Mouse (Mus musculus) heart, embryonic 10.5 days (tissue): ENCODE data around the gene Igfbp7. TPM values are rescaled to one million over a fixed set of nuclear protein-coding genes. Genes with fewer than 3 reads are reported as not detected.

Experiments used
- DNase-seq: peaks from one replicate; pipeline ENCODE4 v3.0.0-alpha.2; 2017; ENCODE audit warnings: low spot score
- H3K27ac ChIP-seq: fragments of 300-500 bp; sonication (generic); 2 replicates; pipeline ENCODE4 v1.5.1; 2016; ENCODE audit warnings: mild to moderate bottlenecking
- H3K27me3 ChIP-seq: fragments of 300-500 bp; sonication (generic); 2 replicates; pipeline ENCODE4 v1.6.1; 2016; ENCODE audit warnings: mild to moderate bottlenecking; ENCODE audit not compliant: poor library complexity, insufficient read depth, severe bottlenecking
- H3K36me3 ChIP-seq: fragments of 300-500 bp; sonication (generic); 2 replicates; pipeline ENCODE4 v1.6.1; 2016; ENCODE audit warnings: mild to moderate bottlenecking, moderate library complexity
- H3K4me1 ChIP-seq: fragments of 300-500 bp; sonication (generic); 2 replicates; pipeline ENCODE4 v1.6.1; 2016; ENCODE audit warnings: mild to moderate bottlenecking
- H3K4me3 ChIP-seq: fragments of 300-500 bp; sonication (generic); 2 replicates; pipeline ENCODE4 v1.5.1; 2016; ENCODE audit warnings: mild to moderate bottlenecking, moderate library complexity
- H3K9me3 ChIP-seq: fragments of 300-500 bp; sonication (generic); 2 replicates; pipeline ENCODE4 v1.6.1; 2016; ENCODE audit warnings: mild to moderate bottlenecking, moderate library complexity
- WGBS: fragments of 180-500 bp; shearing (Covaris S2); methylation state at CpG from one replicate; pipeline ENCODE4 v1.1.7; 2016; 5-methylcytosine and 5-hydroxymethylcytosine counted together
- polyA plus RNA-seq: library from polyadenylated mRNA; unstranded; fragments of >200 nt; fragmentation: Nextera tagmentation; extraction: Ambion mirVana; gene quantifications from 2 replicates; pipeline ENCODE4 v1.2.1, GENCODE M21; 2016

The Igfbp7 gene
- 16.6 and 25.7 TPM in 2 replicates for polyA plus RNA-seq

DNA sequence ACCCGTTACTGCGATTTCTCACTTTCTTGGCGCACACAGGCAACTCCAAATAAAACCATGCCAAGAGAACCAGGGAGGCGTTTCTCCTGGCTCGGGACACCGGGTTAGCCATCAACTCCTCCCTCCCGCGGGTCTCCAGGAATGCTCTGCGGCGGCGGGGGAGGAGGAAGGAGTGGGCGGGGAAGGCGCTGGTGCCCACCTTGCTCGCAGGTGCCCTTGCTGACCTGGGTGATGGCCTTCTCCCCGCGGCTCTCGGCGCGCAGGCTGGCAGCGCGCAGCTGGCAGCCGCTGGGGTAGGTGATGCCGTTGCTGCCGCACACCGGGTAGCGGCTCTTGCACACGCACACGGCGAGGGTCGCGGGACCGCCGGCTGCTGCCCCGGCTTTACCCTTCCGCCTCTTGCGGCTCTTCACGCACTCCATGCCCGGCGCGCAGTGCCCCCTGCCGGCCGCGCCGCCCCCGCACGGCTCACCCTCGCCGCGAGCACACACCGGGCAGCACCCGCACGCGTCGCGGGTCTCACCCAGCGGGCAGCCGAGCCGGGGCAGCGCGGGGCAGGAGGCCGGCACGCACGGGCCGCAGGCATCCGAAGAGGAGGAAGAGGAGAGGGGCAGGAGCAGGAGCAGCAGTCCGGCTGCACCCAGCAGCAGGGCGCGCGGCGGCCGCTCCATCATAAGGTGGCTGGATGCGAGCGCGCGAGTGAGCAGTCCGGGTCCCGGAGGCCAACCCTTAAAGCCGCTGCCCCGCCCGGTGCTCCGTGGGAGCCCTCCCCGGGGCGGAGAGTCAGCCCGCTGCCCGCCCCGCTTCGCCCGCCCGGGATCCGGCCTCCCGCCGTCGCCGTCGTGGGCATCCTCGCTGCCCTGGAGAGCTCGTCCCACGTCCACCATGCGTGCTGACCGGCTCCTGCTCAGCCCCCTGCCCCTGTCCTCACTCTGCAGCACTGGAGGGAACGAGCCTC lies at the start of gene Igfbp7:
Gene Igfbp7 (minus strand): TSS at position 701 of the 958 bp plus-strand sequence.
- DNase-seq = peak; percentile 79
- Histone ChIP-seq H3K9me3 (no peaks in the 10 kb centered on the region), H3K36me3 (no peaks in the 10 kb centered on the region), H3K4me1 (0 out of 2 replicates have a peak, but pooled peaks cover 12% of the 10 kb centered on the region), H3K4me3 (peak within 1 kb of the TSS; percentile 74), H3K27me3 (peaks cover 48% of the 10 kb centered on the region), H3K27ac (peak within 1 kb of the TSS; percentile 77)
- WGBS = 5% methylated on average over 93 of the region's 101 CpGs

DNA sequence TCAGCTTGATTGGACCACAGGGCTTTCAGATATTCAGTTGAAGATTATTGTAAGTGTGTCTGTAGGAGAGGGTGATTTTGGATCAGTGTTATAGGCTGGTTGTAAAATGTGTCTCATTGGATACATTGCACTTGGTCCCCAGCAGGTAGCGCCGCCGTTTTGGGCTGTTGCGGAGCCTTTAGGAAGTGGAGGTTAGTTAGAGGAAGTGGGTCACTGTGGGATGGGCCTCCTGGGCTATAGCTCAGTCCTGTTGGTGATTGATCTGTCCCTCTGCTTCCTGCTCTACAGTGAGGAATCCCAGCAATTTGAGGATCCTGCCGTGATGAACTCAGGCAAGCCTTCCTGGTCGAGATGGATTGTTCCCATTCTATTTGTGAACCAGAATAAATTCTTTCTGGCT lies 44.3 kb upstream of the Igfbp7 start:
- 69% methylated on average over 6 of the region's 6 CpGs for WGBS
- no peaks in the 10 kb centered on the region for H3K9me3 ChIP-seq
- no peaks in the 10 kb centered on the region for H3K4me1 ChIP-seq
- no peak overlapping the region for H3K4me3 ChIP-seq
- no peak overlapping the region for H3K27ac ChIP-seq
- no peak for DNase-seq
- H3K36me3 ChIP-seq = no peaks in the 10 kb centered on the region
- no peaks in the 10 kb centered on the region for H3K27me3 ChIP-seq

DNA sequence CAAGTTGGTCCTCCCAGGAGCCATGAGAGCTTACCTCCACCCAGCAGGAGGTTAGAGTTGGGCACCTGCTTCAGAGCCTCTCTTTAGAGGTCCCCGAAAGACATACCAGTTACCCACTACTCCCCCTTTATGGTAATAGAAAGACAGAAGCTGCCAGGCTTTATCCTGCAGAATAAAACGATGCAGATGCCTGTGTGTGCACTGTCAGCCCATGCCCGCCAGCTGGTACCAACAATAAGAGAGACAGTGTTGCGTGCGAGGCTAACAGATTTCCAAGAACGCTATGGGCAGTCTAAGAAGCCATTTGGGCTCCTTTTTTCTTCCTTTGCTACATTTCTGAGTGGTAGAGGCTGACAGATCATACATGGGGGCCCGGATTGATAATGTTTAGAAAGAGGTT lies 41.7 kb upstream of the Igfbp7 start:
- Histone ChIP-seq H3K36me3 (no peaks in the 10 kb centered on the region), H3K4me3 (no peak overlapping the region), H3K9me3 (no peaks in the 10 kb centered on the region), H3K4me1 (no peaks in the 10 kb centered on the region), H3K27me3 (no peaks in the 10 kb centered on the region), H3K27ac (no peak overlapping the region)
- DNase-seq = no peak
- 84% methylated on average over 7 of the region's 7 CpGs for WGBS

DNA sequence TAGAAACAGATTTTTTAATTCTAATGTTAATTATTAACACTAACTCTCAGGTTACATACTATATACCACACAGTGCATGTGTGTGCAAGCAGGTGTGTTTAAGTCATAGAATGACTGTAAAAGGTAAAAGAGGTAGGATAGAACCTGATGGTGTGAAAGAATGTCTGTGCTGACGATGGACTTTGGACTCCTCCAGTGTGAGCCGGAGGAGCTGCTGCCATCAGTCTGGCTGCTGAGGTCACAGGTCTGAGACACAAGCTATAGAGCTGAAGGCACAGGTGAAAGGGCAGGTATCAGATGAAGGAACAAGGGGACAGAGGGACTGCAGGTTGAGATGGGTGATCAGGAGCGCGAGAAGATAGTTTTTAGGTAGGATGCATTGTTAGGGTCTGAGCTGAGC lies 37.6 kb upstream of the Igfbp7 start:
- Histone ChIP-seq H3K36me3 (no peaks in the 10 kb centered on the region), H3K27me3 (no peaks in the 10 kb centered on the region), H3K4me3 (no peak overlapping the region), H3K27ac (no peak overlapping the region), H3K4me1 (no peaks in the 10 kb centered on the region), H3K9me3 (no peaks in the 10 kb centered on the region)
- 87% methylated on average over 4 of the region's 4 CpGs for WGBS
- no peak for DNase-seq

DNA sequence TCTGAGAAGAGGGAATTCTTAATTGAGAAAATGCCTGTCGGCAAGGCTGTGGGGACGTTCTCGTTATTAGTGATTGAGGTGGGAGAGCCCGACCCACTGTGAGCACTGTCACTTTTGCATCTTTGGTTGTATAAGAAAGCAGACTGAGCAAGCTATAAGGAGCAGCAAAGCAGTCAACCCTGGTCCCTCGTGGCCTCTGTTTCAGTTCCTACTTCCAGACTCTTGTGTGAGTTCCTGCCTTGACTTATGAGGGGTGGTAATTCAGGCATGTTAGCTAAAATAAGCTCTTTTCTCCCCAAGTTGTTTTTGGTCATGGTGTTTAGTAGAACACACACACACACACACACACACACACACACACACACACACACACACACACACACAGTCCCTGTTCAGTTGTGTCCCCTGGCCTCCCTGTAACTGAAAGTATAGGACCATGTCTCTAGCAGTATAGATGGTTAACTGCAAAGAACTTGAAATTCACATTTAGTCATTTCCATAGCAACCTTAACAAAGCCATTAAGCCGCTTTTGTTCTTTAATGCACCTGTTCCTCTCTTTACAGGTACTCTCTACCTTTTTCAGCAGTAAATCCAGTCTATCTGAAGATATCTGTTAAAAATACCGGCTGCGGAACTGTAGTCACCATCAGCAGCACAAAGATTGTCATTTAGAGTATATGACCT lies 36.2 kb upstream of the Igfbp7 start:
- 83% methylated on average over 8 of the region's 8 CpGs for WGBS
- Histone ChIP-seq H3K36me3 (no peaks in the 10 kb centered on the region), H3K27me3 (no peaks in the 10 kb centered on the region), H3K9me3 (no peaks in the 10 kb centered on the region), H3K27ac (no peak overlapping the region), H3K4me3 (no peak overlapping the region), H3K4me1 (no peaks in the 10 kb centered on the region)
- no peak for DNase-seq

DNA sequence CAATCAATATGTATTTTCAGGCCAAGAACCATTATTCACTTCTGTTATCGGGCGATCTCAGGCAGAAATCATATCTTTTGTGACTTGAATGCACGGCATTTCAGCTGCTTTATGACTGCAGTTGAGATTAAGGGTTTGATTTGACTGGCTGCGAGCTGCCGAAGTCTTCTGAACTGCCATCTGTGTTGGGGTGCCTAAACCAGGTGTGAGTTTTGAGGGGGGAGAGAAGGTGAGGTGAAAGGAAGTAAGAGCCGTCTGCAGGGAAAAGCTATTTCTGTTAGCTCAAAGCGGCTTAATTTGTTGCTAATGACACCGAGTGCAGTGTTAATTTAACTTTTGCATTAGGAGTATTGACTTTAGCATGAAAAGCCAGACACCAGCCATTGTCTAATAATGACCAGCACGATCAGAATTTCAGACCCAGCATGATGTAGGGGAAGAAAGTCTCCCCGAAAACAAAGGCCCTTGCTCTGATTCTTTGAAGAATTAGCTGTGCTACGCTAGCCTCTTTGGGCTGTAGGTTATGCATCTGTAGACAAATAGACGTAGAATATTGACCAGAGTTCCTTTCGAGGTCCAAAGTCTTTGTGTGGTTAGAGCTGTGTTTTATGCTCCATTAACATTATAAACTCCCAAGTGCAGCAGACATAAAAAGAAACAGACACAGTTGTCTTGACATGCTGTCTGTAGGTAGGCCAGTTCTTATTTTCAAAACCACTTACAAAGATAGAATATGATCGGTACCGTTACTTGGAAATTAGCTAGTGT lies 35.2 kb upstream of the Igfbp7 start:
- H3K27me3 ChIP-seq = no peaks in the 10 kb centered on the region
- H3K4me1 ChIP-seq = no peaks in the 10 kb centered on the region
- no peaks in the 10 kb centered on the region for H3K36me3 ChIP-seq
- no peaks in the 10 kb centered on the region for H3K9me3 ChIP-seq
- 83% methylated on average over 15 of the region's 15 CpGs for WGBS
- no peak overlapping the region for H3K27ac ChIP-seq
- no peak overlapping the region for H3K4me3 ChIP-seq
- DNase-seq = no peak

DNA sequence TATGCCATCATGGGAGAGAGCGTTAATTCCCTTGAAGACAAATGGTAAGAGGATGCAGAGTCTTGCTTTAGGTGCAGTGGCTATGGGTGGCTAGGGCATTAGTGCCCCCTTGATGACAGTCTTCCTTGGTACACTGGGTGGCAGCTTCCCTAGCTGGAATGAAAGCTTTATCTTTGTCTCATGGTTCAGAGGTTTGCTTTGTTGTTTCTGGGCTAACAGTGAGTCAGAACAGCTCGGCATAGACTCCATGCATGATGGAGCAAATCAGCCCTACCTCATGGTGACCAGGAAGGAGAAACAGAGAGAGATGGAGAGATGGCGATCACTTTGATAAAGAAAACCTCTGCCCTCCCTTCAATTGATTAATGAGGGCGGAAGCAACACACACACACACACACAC lies 28.5 kb upstream of the Igfbp7 start:
- Histone ChIP-seq H3K4me3 (no peak overlapping the region), H3K27me3 (no peaks in the 10 kb centered on the region), H3K36me3 (no peaks in the 10 kb centered on the region), H3K27ac (no peak overlapping the region), H3K4me1 (no peaks in the 10 kb centered on the region), H3K9me3 (no peaks in the 10 kb centered on the region)
- no peak for DNase-seq
- WGBS = 67% methylated on average over 3 of the region's 4 CpGs

DNA sequence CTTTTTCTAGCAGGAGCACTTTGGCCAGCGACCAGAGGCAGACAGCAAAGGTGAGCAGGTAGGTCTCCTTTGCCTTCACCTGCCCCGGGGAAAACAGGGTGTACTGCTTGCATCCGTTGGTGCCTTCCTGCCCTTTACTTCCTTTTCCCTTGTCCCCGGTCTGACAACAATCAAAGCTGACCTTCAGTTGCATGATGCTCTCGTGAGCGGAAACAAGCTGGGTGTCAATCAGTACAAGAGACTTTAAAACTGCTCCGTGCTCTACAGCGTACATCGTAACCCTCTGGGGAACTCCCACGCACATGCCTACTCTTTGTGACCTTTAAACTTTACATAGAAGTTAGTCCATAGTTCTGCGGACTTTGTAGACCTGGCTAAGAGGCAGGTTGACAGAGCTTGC lies 26.2 kb upstream of the Igfbp7 start:
- no peaks in the 10 kb centered on the region for H3K9me3 ChIP-seq
- H3K27ac ChIP-seq = no peak overlapping the region

DNA sequence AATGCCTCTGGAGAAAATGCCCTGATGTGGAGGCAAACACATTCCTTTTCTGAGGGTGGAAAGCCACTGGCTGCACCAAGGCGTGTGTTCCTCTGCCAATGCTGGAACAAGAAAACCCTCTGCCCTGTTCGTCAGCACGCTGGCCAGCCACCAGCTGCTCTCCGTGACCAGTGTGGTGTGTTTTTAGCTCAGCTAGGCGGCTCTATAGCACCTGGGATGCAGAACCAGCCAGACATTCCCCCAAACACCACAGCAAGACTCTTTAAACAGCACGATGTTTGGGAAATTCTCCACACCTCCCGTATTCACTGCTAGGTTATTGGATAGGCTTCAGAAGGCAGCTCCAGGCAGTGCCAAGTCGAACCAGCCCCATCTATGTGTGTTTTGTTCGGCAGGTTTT lies 25.7 kb upstream of the Igfbp7 start:
- H3K4me3 ChIP-seq = no peak overlapping the region
- DNase-seq = no peak
- H3K4me1 ChIP-seq = no peaks in the 10 kb centered on the region
- H3K36me3 ChIP-seq = no peaks in the 10 kb centered on the region
- WGBS = 71% methylated on average over 9 of the region's 9 CpGs
- H3K9me3 ChIP-seq = no peaks in the 10 kb centered on the region
- no peaks in the 10 kb centered on the region for H3K27me3 ChIP-seq
- no peak overlapping the region for H3K27ac ChIP-seq

More for the DNA sequence above, 26.2 kb upstream of the Igfbp7 start:
- 74% methylated on average over 11 of the region's 11 CpGs for WGBS
- H3K4me3 ChIP-seq = no peak overlapping the region
- H3K4me1 ChIP-seq = no peaks in the 10 kb centered on the region
- DNase-seq = no peak
- H3K36me3 ChIP-seq = no peaks in the 10 kb centered on the region
- no peaks in the 10 kb centered on the region for H3K27me3 ChIP-seq

DNA sequence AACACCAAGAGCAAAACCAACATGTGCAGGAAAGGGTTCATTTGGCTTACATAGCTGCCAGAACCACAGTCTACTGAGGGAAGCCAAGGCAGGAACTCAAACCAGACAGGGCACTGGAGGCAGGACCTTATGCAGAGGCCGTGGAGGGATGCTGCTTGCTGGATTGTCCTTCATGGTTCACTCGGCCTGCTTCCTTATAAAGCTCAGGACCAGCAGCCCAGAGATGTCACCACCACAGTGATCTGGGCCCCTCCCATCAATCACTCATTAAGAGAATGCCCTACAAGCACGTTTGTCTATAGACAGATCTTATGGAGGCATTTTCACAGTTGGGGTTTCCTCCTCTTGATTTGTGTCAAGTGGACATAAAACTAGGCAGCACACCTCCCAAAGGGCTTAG lies 25.3 kb upstream of the Igfbp7 start:
- DNase-seq = no peak
- Histone ChIP-seq H3K9me3 (no peaks in the 10 kb centered on the region), H3K36me3 (no peaks in the 10 kb centered on the region), H3K27me3 (no peaks in the 10 kb centered on the region), H3K4me1 (no peaks in the 10 kb centered on the region), H3K4me3 (no peak overlapping the region), H3K27ac (no peak overlapping the region)
- 48% methylated on average over 3 of the region's 3 CpGs for WGBS

DNA sequence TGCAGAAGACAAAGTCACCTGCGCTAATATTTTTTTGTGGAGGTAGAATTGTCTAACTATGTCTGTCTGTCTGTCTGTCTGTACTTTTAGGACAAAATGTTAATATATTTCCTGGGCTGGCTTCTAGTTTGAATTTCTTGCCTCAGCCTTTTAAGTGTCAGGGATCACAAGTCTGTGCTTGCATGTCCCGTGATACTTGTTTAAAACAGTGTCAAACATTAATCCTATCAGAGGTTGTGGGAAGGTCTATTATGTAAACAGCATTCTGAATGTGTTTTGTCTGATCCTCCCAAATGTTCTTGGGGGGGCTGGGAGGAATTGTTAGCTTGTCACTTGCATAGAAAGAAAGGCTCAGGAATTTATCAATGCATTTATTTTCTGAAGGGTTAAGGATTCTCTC lies 24.6 kb upstream of the Igfbp7 start:
- no peak for DNase-seq
- Histone ChIP-seq H3K4me3 (no peak overlapping the region), H3K9me3 (no peaks in the 10 kb centered on the region), H3K27me3 (no peaks in the 10 kb centered on the region), H3K27ac (no peak overlapping the region), H3K4me1 (no peaks in the 10 kb centered on the region), H3K36me3 (no peaks in the 10 kb centered on the region)
- 87% methylated on average over 2 of the region's 2 CpGs for WGBS

DNA sequence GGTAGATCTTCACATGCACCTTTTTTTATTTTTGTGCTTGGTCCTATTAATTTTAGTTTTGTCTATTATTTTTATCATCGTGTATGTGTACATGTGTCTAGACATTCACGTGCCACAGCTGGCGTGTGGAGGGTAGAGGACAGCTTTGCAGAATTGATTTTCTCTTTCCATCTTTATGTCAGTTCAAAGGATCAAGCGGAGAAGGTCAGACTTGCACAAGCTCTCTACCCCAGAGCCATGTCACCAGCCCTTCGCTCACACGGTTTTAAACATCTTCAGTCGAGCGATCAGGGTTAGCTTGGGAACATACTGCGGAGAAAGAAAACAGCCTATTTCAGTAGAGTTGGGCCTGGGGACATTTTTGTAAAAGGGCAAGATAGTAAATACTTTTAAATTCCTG lies 23.2 kb upstream of the Igfbp7 start:
- Histone ChIP-seq H3K27ac (no peak overlapping the region), H3K4me3 (no peak overlapping the region), H3K4me1 (no peaks in the 10 kb centered on the region), H3K27me3 (no peaks in the 10 kb centered on the region), H3K9me3 (no peaks in the 10 kb centered on the region), H3K36me3 (no peaks in the 10 kb centered on the region)
- DNase-seq = no peak
- WGBS = 86% methylated on average over 9 of the region's 9 CpGs

DNA sequence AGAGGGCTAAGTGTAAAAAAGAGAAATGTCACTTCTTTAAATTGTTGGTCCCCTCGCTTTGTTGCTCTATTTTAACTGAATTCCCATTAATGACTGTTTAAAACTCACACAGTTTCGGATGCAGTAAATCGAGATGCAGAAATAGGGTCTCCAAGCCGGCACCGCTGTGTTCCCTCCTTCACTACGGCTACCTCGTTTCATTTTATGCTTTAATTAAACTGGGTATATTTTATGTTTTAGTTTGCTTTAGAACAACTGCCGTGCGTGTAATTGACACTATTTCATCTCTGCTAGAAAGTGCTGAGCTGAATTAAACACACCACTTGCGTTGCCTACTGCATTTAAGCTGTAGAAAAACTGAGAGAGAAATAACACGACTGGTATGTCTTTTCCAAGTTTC lies 22.6 kb upstream of the Igfbp7 start:
- DNase-seq = no peak
- no peak overlapping the region for H3K27ac ChIP-seq
- no peak overlapping the region for H3K4me3 ChIP-seq
- H3K36me3 ChIP-seq = no peaks in the 10 kb centered on the region
- no peaks in the 10 kb centered on the region for H3K27me3 ChIP-seq
- H3K4me1 ChIP-seq = no peaks in the 10 kb centered on the region
- H3K9me3 ChIP-seq = no peaks in the 10 kb centered on the region
- 83% methylated on average over 11 of the region's 11 CpGs for WGBS
